Mouse (Mus musculus) telencephalon, adult 2 months (tissue): ENCODE measurements around the gene Wdr25.

Experiments
- DNase-seq: peaks from one replicate; pipeline ENCODE4 v3.0.0-alpha.2; 2011; ENCODE audit warnings: low read depth, low spot score

Wdr25 gene

GRCm38 (mm10) chr12:109058660-109059059 lies 165.2 kb downstream of the Wdr25 start:
- no peak for DNase-seq

- no peak for DNase-seq
Measured at GRCm38 (mm10) chr12:109067561-109068135, 174.2 kb downstream of the Wdr25 start.

- no peak for DNase-seq
Measured at GRCm38 (mm10) chr12:109068167-109068653, 174.8 kb downstream of the Wdr25 start, which contains the start of gene Begain. Gene Begain (minus strand): TSS chr12:109068217.

- no peak for DNase-seq
Measured at GRCm38 (mm10) chr12:109068738-109069137, 175.3 kb downstream of the Wdr25 start.

- DNase-seq = no peak
Measured at GRCm38 (mm10) chr12:109069751-109070150, 176.3 kb downstream of the Wdr25 start.

GRCm38 (mm10) chr12:109071248-109071647 lies 177.8 kb downstream of the Wdr25 start:
- no peak for DNase-seq

- no peak for DNase-seq
Measured at GRCm38 (mm10) chr12:109074106-109074505, 180.7 kb downstream of the Wdr25 start.

GRCm38 (mm10) chr12:109074777-109075285 lies 181.4 kb downstream of the Wdr25 start:
- DNase-seq = no peak

- DNase-seq = no peak
Measured at GRCm38 (mm10) chr12:109077036-109077435, 183.6 kb downstream of the Wdr25 start.
